Mouse (Mus musculus) cerebellum, postnatal 36 days (tissue): ENCODE measurements around the gene Rad51b.

ENCODE experiments used
- DNase-seq, 2 experiments: peaks; one replicate each; pipeline ENCODE4 v3.0.0; 2021 to 2022; ENCODE audit warnings: mixed read lengths in 2 of 2

Rad51b gene

GRCm38 (mm10) chr12:79707565-79708422 is 410.7 kb downstream of the Rad51b start:
- DNase-seq = no peak

GRCm38 (mm10) chr12:79708423-79708733 is 411.3 kb downstream of the Rad51b start:
- DNase-seq = no peak

DNA sequence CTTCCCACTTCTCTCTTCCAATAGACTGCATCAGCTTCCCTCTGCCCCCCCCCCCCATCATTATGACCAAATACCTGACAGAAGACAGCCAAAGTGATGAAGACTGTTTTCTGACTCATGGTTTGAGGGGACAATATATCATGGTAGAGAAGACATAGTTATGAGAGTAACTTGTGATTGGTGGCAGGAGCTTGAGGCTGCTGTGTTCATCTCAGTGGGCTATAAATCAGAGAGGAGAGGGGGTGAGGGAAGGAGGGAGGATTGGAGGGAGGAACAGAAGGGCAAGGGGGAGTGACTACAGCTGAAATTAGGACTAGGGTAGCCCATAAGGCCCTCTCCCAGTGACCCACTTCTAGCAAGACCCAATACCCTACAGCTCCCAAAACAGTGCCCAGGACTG is 416.2 kb downstream of the Rad51b start:
- DNase-seq = no peak

- DNase-seq = no peak
These were observed 417.4 kb downstream of the Rad51b start for GRCm38 (mm10) chr12:79714484-79714883.

DNA sequence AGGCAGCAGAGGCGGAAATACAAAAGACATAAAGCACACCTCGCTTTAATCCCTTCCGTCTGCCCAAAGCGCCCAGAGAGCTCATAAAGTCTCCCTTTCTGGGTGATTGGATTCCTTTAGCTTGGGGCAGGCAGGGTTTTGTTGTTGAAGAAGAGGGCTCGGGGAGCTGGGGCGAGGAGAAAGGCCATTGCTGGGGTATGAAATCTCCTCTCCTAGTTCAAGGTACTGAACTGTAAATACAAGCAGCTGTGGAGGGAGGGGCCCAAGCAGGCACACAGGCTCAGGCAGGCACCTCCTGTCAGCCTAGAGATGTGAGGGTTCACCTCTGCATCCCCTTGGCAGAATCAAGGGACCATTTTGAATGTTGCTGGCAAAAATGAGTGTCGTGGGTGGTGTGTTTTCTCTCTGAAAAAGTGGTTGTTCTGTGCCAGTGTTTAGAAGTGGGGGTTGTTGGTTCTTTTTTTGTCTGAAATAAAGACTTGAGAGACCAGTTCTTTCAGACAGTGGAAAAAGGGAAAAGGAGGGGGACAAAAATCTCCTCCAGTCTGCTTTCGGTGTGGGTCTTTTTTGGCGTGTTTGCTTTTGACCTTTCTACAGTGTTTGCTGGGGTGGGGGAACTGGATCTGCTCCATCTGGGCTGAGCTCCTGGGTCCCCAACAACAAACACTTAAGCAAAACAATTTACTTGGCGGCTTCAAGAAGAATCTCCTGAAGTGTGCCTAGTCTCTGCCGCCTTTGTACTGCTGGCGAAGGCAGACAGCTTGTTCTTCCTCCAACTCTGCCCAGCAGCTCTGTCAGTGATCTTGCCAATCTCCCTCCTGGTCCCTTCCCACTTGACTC is 418.6 kb downstream of the Rad51b start:
- no peak for DNase-seq

DNA sequence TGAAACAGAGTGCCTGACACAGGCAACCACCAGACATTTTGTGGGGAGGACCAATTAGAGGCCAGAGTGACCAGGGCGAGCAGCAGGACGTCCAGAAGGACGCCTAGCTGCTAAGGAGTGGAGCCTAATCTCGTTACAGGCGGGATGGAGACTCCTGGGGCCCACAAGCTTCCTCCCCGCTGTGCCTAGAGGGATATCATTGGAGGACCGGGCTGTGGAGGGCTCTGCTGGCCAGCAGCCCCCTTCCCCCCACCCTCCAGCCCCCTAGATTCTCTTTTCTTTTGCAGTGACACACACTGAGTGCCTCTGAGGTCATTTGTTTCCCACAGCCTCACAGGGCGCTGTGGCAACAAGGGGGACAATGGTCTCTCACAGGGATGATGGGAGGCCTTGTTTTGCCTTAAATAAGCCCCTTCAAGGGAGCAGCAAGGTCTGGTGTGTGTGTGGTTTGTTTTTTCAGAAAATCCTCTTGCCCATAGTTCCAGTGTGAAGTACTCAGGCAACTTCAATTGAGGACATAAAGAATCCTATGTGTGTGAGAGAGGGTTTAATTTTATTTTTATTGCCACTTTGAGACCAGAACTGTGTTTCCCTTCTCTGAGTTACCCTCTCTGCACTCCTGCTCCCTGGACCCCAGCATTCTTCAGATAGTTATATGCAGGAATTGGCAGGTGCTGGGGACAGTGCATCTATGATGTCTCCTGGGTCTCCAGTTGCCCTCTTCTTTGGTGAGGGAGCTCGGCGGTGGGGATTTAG is 422.2 kb downstream of the Rad51b start:
- DNase-seq = no peak

- no peak for DNase-seq
These were observed 422.7 kb downstream of the Rad51b start for GRCm38 (mm10) chr12:79719847-79720201.

GRCm38 (mm10) chr12:79724875-79725274 is 427.8 kb downstream of the Rad51b start:
- DNase-seq = no peak

DNA sequence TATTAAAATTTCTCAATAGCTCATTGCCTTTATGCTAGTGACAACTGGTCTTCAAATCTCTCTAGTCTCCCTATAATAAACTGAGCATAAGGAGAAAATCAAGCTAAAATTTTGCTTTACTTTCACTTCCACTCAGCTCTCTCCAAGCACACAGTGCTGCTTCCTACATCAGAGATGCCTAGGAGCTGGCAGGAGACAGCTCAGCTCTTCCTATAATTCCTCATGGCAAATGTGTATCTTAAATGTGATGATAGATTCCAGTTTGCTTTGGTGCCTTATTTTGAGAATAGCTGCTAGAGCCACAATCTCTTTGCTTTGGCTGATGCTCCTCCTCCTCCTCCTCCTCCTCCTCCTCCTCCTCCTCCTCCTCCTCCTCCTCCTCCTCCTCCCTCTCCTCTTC is 428.6 kb downstream of the Rad51b start:
- no peak for DNase-seq

- DNase-seq = no peak
These were observed 429.0 kb downstream of the Rad51b start for GRCm38 (mm10) chr12:79726116-79726515.

- DNase-seq = no peak
These were observed 429.9 kb downstream of the Rad51b start for GRCm38 (mm10) chr12:79726959-79727358.

DNA sequence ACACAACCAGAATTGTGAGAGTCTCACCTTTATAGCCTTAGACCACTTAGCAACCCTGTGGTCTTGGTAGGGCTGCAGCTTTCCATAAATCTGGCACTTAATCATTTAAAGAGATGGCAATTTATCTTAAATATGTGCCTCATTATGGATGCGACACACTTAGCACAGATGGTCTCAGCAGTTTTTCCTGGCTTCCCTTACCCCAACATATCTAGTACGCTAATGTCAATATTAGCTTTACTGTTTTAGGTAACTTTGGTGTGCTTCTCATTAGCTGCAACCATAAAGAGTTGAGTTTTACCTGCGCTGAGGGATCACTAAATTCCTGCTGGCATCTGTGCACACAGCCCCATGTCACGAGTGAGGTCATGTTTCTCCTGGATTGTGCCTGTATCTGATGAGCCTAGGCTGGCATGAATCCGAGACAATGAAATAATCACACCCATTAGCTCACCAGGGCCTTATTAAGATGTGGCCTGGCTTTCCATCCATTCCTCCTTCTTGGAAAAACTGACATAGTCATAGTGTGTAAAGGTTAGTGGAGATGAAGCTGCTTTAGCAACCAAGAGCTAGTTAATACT is 432.9 kb downstream of the Rad51b start:
- no peak for DNase-seq

DNA sequence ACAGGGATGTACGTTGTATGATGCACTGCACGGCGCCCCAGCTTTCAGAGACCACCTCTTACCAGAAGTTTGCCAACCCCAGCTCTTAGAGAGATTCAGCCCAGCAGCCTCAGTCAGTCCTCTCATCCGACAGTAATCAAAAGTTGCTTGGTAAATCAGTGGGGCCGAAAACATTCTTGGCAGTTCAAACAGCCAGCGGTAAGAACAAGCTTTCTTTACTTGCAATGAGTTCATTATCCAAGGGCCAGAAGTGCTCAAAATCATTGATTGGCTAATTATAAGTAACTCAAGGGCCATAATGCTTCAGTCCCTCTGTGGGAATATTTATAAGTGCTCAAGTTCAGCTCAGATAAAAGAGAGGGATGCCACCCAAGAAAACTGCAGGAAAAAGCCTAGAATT is 434.8 kb downstream of the Rad51b start:
- DNase-seq = no peak

GRCm38 (mm10) chr12:79732355-79733115 is 435.5 kb downstream of the Rad51b start:
- DNase-seq = no peak

DNA sequence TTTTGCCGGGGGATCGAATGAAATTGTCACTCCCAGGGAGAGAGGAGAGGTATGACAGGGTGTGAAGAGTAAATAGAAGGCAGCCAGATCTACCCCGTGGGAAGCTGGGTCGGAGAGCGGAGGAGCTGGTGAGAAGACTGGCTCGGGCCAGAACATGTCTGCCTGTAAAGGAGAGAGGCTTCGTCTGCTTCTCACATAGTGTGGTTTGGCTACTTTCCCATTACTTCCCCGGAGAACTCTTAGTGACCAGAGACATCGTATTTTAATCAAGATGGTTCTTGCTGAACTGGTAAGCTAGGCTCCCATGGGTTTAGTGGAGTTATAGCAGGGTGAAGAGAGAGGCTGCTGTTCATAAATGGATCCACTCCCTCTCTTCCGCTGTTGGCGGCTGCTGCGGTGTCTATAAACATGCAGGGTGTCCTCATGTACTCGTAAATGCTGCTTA is 438.3 kb downstream of the Rad51b start:
- no peak for DNase-seq

DNA sequence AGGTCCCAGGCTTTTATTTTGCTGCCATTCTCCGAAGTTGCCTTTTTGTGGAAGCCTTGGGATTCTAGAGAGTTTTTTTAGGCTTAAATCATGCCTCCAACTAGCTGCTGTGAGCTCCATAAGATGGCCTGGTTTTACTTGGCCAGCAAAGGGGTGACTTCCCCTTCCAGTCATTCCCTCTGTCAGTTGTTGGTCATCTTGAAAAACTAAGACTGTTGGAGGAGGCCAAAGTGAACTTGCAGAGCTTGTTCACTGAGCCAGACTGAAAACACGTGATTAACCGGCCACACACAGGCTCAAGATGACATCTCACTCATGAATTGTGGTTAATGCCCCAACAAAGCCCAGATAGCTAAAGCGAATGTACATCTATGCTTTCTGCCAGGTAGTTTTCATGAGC is 438.8 kb downstream of the Rad51b start:
- DNase-seq = no peak

GRCm38 (mm10) chr12:79738700-79739099 is 441.6 kb downstream of the Rad51b start:
- no peak for DNase-seq

GRCm38 (mm10) chr12:79739918-79740639 is 443.0 kb downstream of the Rad51b start:
- DNase-seq = no peak

DNA sequence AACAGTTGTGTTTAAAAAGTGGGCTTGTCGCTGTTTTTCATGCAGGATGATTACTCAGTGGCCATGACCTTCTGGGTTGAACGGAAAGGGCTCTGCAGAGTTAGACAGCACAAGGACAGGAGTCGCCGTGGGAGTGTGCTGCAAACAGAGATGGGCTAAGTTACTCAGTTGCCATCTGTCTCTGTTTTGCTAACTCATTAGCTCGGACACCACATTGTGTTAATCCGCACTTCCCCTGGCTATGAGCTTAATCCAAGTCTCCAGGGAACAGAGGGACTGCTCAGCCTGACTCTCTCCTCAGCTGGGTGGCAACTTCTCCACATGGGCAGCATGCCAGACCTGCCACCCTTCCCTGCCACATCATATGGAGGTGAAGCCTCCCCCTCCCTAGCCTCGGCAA is 445.1 kb downstream of the Rad51b start:
- DNase-seq = no peak

DNA sequence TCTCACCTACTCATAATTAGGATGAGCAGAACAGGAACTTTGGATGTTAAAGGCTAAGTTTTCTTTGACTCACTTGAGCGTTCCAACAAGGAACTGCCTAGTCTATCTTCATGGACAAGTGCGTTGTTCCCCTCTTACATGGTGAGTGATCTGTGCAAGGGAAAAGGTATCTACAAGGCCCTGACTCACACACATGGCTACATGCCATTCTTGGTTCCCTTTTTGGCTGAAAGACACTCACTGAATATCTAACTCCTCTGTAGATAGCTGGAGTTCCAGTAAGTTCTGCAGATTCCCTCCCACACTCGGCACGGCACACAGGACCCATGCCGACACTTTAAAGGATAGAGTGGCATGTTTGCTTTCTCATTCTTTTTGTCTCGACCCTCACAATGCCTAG is 447.0 kb downstream of the Rad51b start:
- DNase-seq = no peak

DNA sequence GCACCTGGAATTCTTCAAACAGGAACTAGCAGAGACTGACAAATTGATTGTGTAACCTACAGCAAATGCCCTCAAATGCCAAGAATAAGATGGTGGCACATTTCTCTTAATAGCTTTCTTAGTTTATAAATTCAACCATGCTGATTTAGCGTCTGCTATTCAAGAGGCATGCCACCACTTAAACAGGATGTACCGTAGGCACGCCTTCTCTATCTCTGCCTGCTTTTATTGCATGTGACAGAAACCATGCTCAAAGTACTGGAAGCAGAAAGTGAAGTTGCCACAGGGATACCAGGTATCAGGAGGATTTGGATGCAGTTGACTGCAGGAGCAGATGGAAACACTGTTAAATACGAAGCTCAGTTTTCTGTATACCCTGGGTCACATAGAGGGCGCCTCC is 448.1 kb downstream of the Rad51b start:
- no peak for DNase-seq
